Mouse (Mus musculus) hematopoietic stem cell, adult 5-6 weeks (primary cell): ENCODE measurements around the gene Sh3gl1. TPM values are rescaled to one million over a fixed set of nuclear protein-coding genes. Genes with fewer than 3 reads are reported as not detected.

Source experiments
- ATAC-seq, 2 experiments: fragments of 125-278 bp in 1 of 2; replicated peaks in 1 of 2; 2 replicates each; pipeline ENCODE4 v1.8.0; 2016 to 2017; ENCODE audit warnings: inconsistent platforms in 2 of 2, mild to moderate bottlenecking in 2 of 2, moderate number of reproducible peaks in 2 of 2, low read depth in 1 of 2, moderate TSS enrichment in 1 of 2; ENCODE audit not compliant: low FRiP score in 2 of 2, poor library complexity in 2 of 2, severe bottlenecking in 2 of 2, insufficient read depth in 1 of 2, low TSS enrichment in 1 of 2
- total RNA-seq: library from RNA; stranded (forward); fragments of 172-1452, 232-1000 nt; gene quantifications from 2 replicates; pipeline ENCODE4 v1.2.3, GENCODE M21; 2017

Sh3gl1 gene
- total RNA-seq, 1 experiment from 2014 or later = 29.6 TPM

DNA sequence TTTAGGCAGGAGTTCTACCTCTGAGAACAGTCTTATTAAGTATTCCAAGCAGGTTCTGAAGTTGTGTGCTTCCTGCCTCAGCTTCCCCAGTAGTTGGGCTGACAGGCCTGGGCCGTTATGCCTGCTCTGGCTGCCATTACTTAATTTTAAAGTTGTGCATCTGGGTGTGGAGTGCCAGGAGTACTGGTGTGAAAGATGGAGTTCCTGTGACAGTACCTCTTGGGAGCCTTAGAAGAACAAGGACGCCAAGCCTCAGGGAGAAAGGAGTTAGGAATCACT lies 26.5 kb downstream of the Sh3gl1 start:
- ATAC-seq = no peak

DNA sequence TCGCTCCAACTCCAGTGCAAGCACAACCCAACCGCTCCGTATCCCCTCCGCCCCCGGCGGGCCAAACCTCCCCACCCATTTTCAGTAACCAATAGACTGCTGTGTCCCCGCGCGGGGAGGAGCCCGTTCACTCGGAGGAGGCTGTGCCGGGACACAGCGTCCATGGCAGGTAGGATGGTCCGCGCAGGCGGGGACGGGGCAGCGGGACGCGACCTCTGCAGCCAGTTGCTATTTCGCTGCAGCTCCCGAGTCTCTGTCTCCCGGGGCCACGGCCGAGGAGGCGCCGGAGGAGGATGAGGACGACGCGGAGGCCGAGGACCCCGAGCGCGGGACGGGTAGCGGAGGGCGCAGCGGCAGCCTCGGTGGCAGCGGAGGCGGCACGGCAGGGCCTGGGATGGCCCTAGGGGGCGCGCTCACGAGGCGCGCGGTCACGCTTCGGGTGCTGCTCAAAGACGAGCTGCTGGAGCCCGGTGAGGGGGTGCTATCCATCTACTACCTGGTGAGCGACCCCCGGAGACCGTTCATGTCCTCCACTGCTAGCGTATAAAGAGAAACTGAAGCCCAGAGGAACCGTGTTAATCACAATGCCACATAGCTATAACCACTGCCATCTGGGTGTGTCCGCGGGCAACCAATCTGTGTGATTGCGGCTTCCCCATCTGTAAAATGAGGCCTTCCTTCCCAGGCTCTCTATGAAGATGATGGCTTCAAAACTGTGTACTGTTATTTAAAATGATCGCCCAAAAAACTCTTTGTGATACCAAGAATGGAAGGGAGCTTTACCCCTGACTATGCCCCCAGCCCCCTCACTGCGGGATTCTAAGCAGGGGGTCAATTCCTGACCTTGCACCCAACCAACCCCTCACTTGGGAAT lies 27.1 kb downstream of the Sh3gl1 start:
- ATAC-seq = peak; percentile 92 to 93

DNA sequence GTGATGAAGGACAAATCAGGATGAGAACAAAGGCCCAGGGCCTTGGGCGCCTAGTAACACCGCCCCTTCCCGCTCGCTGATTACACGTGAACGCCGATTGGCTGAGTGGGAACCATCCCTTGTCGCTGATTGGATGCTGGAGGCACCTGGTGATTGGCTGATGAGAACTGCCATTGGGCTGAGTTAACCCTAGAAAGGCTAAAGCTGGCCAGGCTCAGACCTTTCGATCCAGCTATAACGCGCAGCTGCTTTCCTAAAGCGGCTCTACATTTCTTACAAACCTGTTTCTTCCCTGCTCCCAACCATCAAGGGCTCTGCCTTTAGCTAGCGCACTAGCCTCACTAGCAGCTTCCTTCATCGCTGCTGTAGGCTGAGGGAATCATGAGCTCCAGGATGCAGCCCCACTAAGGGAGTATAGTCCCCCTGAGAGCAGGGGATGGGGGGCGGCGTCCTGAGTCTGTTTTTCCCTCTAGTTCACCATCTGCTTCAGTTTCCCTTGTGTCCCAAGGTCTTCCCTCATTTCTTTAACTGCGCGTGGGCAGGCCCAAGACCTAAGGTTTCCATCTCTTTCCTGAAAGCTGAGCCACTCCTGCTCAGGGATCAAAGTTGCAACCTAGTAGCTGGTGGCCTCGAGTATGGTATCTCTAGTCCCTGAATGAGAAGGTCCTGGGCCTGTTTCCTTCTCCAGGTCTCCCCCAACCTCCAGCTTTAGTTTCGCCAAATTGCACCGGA lies 27.9 kb downstream of the Sh3gl1 start:
- peak; percentile 92 for ATAC-seq

DNA sequence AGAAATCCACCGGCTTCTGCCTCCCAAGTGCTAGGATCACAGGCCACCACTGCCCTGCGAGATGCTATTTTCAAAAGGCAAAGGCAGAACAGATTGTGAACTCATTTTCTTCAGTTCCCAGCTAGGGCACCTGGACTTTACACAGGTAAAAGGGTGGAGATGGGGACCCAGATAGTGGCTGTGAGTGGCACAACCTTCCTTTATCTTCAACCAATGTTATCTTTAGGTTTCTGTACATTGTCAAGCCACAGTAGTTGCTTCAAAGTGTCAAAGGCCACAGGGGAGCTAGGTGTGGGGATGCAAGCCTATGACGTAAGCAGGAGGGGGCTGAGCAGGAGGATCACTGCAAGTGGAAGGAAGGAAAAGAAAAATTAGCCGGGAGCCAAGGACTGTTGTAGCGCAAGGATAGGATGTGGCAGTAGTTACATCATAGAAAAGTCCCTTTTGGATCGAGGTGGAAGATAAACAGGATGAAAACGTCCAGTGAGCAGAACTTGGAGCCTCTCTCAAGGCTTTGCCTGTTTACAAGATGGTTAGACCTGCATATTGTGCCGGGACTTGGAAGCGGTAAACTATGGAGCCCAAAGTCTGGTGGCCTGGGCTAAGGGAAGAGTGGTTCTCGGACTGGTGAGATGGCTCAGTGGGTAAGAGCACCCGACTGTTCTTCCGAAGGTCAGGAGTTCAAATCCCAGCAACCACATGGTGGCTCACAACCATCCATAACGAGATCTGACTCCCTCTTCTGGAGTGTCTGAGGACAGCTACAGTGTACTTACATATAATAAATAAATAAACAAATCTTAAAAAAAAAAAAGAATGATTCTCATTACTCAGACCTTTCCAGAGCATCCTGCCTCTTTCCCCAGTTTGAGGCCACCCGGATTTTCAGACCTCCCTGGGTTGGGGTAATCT lies 28.7 kb downstream of the Sh3gl1 start:
- no peak for ATAC-seq

- ATAC-seq = no peak
These were observed 29.5 kb downstream of the Sh3gl1 start for GRCm38 (mm10) chr17:56006956-56007355.

GRCm38 (mm10) chr17:56005415-56006061 lies 30.9 kb downstream of the Sh3gl1 start, which contains the start of the genes Stap2 and Mpnd:
Gene Stap2, minus strand, starts transcription at chr17:56005584.
Gene Mpnd, plus strand, starts transcription at chr17:56005711.
- ATAC-seq = no peak

- peak in 1 of 2 experiments; percentile 31; a peak in 1 of 4 replicates for ATAC-seq
These were observed 33.4 kb downstream of the Sh3gl1 start for GRCm38 (mm10) chr17:56003000-56003399.

GRCm38 (mm10) chr17:55999794-56000499 lies 36.5 kb downstream of the Sh3gl1 start:
- ATAC-seq = no peak

DNA sequence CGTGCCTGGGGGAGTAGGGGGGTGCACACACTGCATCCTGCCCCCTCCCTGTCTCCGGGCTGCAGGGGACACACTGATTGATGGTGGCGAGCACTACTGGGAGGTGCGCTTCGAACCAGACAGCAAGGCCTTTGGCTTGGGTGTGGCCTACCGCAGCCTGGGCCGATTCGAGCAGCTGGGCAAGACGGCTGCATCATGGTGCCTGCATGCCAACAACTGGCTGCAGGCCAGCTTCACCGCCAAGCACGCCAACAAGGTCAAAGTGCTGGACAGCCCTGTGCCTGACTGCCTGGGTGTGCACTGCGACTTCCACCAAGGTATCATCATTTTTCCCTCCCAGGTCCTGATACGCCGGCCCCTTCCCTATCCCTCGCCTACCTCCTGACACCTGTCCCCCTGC lies 40.4 kb downstream of the Sh3gl1 start:
- ATAC-seq = no peak

DNA sequence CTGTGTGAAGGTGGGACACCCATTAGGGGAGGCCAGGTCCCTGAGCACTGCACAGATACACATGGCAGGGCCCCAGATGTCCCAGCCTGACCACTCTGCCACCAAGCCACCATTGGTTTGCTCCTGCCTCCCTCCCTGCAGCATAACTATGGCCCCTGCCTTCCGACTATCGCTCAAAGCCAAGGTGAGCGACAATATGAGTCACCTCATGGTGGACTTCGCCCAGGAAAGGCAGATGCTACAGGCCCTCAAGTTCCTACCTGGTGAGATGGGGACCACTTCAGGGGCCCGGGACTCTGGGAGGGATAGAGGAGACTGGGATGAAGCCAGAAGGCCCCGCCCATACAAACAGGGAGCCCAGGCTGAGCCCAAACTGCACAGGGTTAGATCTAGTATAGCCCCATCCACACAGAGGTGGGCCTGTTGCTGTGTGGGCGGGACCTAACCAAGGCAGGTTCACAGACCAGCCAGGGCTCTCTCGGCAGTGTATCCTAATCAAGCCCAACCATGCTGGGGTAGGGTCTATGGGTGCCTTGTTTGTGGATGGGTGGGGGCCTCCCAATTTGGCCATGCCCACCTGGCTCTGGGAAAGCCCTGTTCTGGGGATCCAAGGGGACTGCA lies 46.0 kb downstream of the Sh3gl1 start:
- no peak for ATAC-seq

DNA sequence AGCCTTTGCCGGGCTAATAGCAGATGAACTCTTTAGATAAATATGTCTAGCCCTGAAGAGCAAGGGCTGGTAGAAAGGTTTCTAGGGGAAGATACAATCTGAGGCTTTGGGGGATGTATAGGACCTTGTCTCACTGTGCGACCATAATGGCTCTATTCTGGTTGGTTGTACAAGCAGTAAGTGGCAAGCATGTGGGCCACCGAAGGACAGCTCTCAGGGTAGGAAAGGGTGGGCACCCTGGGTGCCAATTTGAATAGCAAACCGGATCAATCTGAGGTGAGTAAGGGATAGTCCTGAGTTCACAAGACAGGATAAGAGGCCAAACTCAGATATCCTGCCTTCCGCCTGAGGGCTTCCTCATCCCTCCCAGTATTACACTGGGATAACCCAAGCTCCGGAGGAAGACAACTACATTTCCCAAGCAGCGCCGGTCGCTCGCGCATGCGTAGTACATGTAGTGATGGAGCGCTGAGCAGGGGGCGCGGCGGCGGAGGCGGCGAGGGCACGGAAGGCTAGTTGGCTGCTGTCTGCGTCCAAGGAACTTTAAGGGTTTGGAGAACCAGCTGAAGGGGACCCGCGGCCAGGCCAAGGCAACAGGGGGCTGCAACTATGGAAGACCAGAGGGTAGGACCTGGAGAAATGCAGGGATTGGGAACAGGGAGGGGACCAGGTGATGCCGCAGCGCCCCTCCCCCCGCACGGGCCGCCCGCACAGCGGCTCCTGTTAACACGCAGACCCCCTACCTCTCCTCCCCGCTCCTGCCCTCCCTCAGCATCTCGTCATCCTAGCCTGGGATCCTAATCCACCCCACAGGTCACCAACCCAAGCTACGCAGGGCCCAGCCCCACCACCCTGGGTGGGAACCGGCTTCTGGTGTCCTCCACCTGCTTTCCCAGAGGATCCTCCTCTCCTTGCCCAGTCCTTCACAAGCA lies 50.1 kb downstream of the Sh3gl1 start, which contains the start of gene Fsd1:
Gene Fsd1 (plus strand): TSS at position 480 of the 932 bp plus-strand sequence.
- ATAC-seq = no peak

DNA sequence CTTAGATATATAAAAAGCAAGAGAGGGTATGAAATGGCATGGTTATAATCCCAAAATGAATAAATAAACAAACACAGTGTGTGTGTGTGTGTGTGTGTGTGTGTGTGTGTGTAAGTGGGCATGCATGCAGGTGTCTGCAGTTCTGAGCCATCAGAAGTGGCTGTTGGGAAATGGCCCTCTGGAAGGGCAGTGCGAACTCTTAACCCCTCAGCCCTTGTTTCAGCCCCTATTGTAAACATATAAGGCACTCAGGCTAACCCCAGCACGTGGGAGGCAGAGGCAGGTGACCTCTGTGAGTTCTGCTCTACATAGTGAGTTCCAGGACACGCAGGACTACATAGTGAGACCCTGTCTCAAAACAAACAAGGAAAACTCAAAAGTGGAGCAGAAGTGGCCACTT lies 59.1 kb downstream of the Sh3gl1 start:
- ATAC-seq = no peak

DNA sequence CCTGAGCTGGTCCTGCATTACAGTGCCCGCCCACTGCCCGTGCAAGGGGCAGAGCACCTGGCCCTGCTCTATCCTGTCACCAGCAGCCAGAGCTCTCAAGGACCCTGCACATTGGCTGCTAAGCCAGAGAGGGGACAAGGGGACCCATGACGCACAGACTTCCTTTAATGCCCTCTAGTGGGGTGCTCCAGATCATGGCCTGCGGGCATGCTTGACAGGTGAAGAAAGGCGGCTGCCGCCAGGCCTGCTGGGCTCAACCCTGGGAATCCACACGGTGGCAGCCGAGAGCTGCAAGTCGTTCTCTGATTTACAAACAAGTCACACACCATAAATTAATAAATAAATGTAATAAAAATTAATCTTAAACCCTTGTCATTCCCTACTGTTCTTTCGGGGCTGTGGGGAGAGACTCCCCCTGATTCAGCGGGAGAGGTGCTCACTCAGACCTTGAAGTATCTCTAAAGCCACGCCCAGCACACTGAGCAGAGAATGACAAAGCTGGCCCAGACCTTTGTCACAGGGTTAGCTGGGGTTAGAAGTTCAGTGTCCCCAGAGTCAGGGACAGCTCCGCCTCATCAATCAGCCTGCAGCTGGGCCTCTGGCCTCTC lies 60.1 kb downstream of the Sh3gl1 start:
- ATAC-seq = peak; percentile 94 to 95

- ATAC-seq = no peak
These were observed 65.0 kb downstream of the Sh3gl1 start for GRCm38 (mm10) chr17:55971453-55971852.
